Mouse (Mus musculus) spleen, embryonic (tissue): Measurements from ENCODE around the gene Gnl3.

Source experiments
- CTCF ChIA-PET: fragments of 350-600 bp; sonication (Branson Sonifier 250); formaldehyde crosslinking; loops from one replicate; lab custom pipeline; 2022; lab: Charles Lee

Gnl3 gene

DNA sequence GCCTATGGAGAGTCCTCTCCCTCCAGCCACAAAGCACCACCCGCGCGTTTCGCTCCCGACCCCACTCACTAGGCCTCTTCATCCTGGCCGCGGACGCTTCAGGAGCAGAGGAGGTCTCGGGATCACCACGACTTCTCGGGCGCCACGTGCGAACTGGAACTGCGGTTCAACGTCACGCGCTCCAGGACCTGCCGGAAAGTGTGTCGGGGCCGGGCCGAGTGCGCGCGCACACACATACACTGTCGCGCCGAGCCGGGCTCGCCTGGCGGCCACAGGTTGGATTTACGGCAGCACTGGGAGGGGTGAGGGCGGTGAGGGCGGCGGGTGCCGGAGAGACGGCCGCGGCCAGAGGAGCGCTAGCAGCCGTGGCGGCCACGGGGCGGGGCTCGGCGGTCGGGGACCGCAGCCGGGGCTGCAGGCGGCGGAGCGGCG, at the start of gene Gnl3, which contains the start of gene Pbrm1:
Gene Gnl3, minus strand, starts transcription at position 293 of the 432 bp plus-strand sequence.
Gene Pbrm1, plus strand, starts transcription at position 279 of the 432 bp plus-strand sequence.
- CTCF ChIA-PET, result no interaction called here

- CTCF ChIA-PET, result no interaction called here
Measured at GRCm38 (mm10) chr14:31062277-31062676, 43.3 kb upstream of the Gnl3 start.

- CTCF ChIA-PET, result no interaction called here
Measured at GRCm38 (mm10) chr14:31045817-31046216, 26.9 kb upstream of the Gnl3 start.

GRCm38 (mm10) chr14:31045296-31045695, 26.3 kb upstream of the Gnl3 start:
- CTCF ChIA-PET, result no interaction called here

DNA sequence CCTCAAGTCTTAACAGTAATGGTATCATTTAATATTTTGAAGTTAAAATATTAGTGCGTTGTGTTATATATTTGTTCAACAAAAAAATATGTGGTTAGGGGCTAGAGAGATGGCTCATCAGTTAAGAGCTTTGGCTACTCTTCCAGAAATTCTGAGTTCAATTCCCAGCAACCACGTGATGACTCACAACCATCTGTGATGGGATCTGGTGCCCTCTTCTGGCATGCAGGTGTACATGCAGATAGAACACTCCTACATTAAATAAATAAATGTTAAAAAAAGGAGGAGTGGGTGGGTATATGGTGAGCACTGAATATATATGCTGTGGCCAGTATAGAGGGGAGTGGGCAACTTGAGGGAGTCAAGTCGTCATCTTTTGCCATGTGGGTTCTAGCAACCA, 6.8 kb upstream of the Gnl3 start:
- CTCF ChIA-PET, result no interaction called here

GRCm38 (mm10) chr14:31022579-31022978, 3.6 kb upstream of the Gnl3 start:
- CTCF ChIA-PET, result interaction anchor here (0.5 to 0.6 kb wide), 2 partner anchors 32 to 67 kb away, joined by 3 to 7 read pairs; no protein-coding TSS in a partner anchor

DNA sequence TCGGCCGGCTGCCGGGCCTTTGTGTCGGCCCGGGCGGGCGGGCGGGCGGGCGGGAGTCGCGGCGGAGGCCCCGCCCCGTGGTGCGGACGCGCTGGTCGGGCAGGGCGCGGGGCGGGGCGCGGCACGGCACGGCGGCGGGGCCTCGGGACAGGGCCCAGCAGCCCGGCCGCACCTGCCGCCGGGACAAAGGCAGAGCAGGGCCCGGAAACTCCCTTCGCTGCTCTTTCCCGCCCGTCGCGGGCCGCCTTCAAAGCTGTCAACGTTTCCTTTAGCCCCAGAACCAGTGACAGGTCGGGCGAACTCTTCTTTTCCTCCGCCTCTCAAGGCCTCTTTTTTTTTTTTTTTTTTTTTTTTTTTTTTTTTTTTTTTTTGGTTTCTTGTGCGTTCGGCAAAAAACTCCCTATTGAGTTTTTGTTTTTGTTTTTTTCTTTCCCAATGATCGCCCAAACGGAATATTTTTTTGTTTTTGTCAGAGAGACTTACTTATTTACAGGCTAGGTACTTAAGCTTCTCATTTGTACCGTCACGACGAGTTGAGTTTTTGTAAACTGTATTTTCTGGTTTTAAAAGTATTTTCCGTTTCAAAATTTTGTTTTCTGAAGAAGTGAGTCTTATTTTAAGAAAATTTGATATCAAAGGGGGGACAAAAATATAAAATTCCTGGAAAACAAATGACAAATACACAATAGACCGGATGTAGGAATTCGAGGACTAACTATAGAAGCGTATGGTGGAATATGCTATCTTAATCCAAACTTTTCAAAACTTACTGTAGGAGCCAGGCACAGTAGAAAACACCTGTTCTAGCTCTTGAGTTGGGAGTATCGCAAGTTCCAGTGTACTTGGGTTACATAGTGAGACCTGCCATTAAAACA, 616 bp upstream of the Gnl3 start:
- CTCF ChIA-PET, result no interaction called here

- CTCF ChIA-PET, result no interaction called here
Measured at GRCm38 (mm10) chr14:31017854-31018253, 1.1 kb downstream of the Gnl3 start.

- CTCF ChIA-PET, result interaction anchor here (0.6 kb wide), 1 partner anchor 35 kb away, joined by 8 read pairs; no protein-coding TSS in a partner anchor
Measured at GRCm38 (mm10) chr14:31016063-31016462, 2.9 kb downstream of the Gnl3 start.

DNA sequence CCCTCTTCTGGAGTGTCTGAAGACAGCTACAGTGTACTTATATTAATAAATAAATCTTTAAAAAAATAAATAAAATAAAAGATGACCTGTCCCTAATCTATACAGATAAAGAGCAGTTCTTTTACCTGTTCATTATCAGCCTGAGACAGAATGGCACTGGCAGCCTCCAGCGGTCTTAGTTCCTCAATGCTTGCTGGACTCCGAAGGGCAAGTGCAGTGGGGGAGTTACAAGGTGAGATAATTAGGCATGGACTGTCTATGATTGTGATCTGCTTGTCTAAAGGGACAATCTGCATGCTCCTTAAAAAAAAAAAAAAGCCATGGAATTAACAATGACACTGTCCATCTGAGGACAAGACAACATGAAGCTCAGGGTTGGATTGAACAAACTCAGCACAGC, 5.0 kb downstream of the Gnl3 start:
- CTCF ChIA-PET, result no interaction called here

DNA sequence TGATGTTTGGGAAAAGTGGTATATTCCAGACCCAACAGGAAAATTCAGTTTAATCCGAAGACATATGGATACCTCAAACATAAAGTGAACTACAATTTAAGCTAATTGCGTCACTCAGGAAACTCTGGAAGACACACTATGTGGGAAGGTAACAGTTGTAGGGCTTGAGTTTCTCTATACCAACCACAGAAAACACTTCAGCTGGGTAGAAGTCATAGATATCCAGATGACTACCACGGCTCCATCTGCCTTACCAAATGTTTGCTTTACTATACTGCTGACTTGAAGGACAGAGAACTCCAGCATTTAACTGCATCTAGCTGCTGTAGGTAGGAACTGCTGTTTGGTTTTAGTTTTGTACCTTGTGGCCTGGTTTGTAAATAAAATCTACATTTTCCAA, 7.4 kb downstream of the Gnl3 start:
- CTCF ChIA-PET, result interaction anchor here (0.8 kb wide), 1 partner anchor 10 kb away, joined by 5 read pairs; the partner anchor contains the start of genes Glt8d1 and Spcs1

DNA sequence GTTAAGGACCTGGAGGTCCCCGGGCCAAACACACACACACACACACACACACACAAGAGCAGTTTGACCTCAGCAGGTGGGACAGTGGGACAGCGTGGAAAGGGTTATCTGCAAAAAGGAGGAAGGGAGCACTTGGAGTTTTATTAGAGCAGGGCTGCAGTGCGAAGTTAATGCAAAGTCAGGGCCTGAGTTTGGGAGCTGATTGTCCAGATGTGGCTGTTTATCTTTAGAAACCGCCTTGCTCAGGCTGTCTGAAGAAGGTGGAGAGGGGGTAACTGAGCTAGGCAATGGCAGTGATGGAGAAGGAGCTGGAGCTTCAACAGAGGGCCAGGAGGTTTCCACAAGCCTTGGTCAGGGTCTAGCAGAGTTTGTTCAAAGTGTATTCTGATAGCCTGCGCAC, 12.2 kb downstream of the Gnl3 start:
- CTCF ChIA-PET, result no interaction called here

- CTCF ChIA-PET, result no interaction called here
Measured at GRCm38 (mm10) chr14:31004527-31004926, 14.4 kb downstream of the Gnl3 start.

- CTCF ChIA-PET, result interaction anchor here (0.6 to 1.1 kb wide), 3 partner anchors 10 to 282 kb away, joined by 3 to 14 read pairs (median 5); no protein-coding TSS in a partner anchor
Measured at GRCm38 (mm10) chr14:31001307-31002205, 17.4 kb downstream of the Gnl3 start, which contains the start of the genes Glt8d1 and Spcs1. TSS of gene Glt8d1 (plus strand) at chr14:31001400. TSS of gene Spcs1 (minus strand) at chr14:31001672.

- CTCF ChIA-PET, result no interaction called here
Measured at GRCm38 (mm10) chr14:31000816-31001306, 18.1 kb downstream of the Gnl3 start.

GRCm38 (mm10) chr14:31000356-31000755, 18.6 kb downstream of the Gnl3 start:
- CTCF ChIA-PET, result no interaction called here

DNA sequence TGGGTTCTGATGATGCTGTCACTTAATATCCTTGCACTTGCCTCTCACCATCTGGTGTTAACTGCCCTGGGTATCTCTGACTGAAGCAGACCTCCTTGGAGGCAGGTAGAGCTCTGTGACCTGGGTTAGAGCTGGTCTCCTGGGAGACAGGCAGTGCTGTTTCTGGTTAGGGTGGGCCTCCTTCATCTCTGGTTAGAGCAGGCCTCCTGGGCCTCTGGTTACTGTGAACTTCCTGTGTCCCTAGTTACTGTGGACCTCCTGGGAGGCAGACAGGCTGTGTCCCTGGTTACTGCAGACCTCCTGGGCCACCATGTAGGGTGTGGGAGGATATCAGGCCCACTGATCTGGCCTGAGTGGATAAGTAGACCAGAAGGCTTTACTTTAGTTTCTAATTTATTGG, 22.5 kb downstream of the Gnl3 start:
- CTCF ChIA-PET, result no interaction called here

- CTCF ChIA-PET, result no interaction called here
Measured at GRCm38 (mm10) chr14:30976222-30976621, 42.7 kb downstream of the Gnl3 start.

GRCm38 (mm10) chr14:30974204-30974603, 44.7 kb downstream of the Gnl3 start:
- CTCF ChIA-PET, result no interaction called here
